Mouse (Mus musculus) mature B cell (primary cell): ENCODE measurements around the gene Faiml.

Experiments used
- in situ Hi-C: fragments of 300-500 bp; cut with MboI; formaldehyde crosslinking; loops from 2 replicates; pipeline ENCODE4 v1.14.3; 2019

Faiml gene

GRCm38 (mm10) chr9:99182121-99182520 lies 54.9 kb downstream of the Faiml start:
- in situ Hi-C loops, result no loop called here

GRCm38 (mm10) chr9:99180272-99180671 lies 56.8 kb downstream of the Faiml start:
- in situ Hi-C loops, result no loop called here
